In the genomic region with DNA sequence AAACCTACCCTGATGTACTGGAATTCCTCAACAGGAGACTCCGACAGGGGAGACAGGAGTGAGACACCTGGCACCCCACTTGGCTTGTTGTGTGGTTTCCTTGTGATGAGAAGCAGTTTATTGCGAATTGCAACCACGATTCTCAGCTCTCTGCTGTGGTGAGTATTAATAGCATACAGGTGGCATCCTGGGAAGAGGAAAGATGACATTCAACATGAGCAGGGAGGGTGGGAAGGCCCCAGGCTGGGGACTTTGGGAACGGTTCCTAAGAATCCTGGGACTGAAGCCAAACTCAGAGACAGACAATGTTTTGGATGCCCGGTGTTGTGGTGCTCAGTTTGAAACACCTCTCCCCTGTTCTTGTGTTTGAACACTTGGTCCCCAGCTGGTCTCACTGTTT, we compare ENCODE assay signal across 21 mouse cellular contexts. TPM values are rescaled to one million over a fixed set of nuclear protein-coding genes. Genes with fewer than 3 reads are reported as not detected.
DNase-seq lines count a peak whose midpoint lies in the region; ATAC-seq and TF ChIP-seq lines count a peak whose summit lies in the region.
"Had no signal": no experiment of that assay in that cellular context is flagged by ENCODE, and none has a peak within 500 bp of the region (broad histone marks: within the 10 kb centered on the region; RNA-seq: fewer than 3 reads in every experiment).

No protein-coding gene starts in this region.

- no peak for ATAC-seq in forebrain, postnatal 0 days
- no peak for ATAC-seq in midbrain, embryonic 13.5 days
- ATAC-seq: intestine, embryonic 15.5 days had no signal

- H3K4me1 ChIP-seq in forebrain, postnatal 0 days (ENCODE audit: insufficient read depth) = no peaks in the 10 kb centered on the region
- no peaks in the 10 kb centered on the region for H3K4me1 ChIP-seq in forebrain, embryonic 10.5 days
- no peaks in the 10 kb centered on the region for H3K4me1 ChIP-seq in midbrain, embryonic 13.5 days (replicated peaks)
- H3K4me1 ChIP-seq: heart, embryonic 12.5 days; hindbrain, embryonic 15.5 days; intestine, embryonic 15.5 days; limb, embryonic 10.5 days had no signal

- no peak overlapping the region for H3K27ac ChIP-seq in forebrain, postnatal 0 days (ENCODE audit: low read depth, low read length)
- no peak overlapping the region for H3K27ac ChIP-seq in forebrain, embryonic 10.5 days
- H3K27ac ChIP-seq in midbrain, embryonic 13.5 days = no peak overlapping the region
- H3K27ac ChIP-seq: hindbrain, embryonic 15.5 days; intestine, embryonic 15.5 days; limb, embryonic 10.5 days had no signal

- no peaks in the 10 kb centered on the region for H3K9me3 ChIP-seq in forebrain, postnatal 0 days (ENCODE audit: low read length)
- no peaks in the 10 kb centered on the region for H3K9me3 ChIP-seq in forebrain, embryonic 10.5 days
- H3K9me3 ChIP-seq in midbrain, embryonic 13.5 days = no peaks in the 10 kb centered on the region
- H3K9me3 ChIP-seq: heart, embryonic 12.5 days; hindbrain, embryonic 15.5 days; intestine, embryonic 15.5 days; limb, embryonic 10.5 days had no signal

- H3K4me3 ChIP-seq in forebrain, postnatal 0 days (ENCODE audit: low read depth, low read length) = no peak overlapping the region
- no peak overlapping the region for H3K4me3 ChIP-seq in forebrain, embryonic 10.5 days
- no peak overlapping the region for H3K4me3 ChIP-seq in midbrain, embryonic 13.5 days (replicated peaks)
- H3K4me3 ChIP-seq: heart, embryonic 12.5 days; hindbrain, embryonic 15.5 days; intestine, embryonic 15.5 days; limb, embryonic 10.5 days had no signal

- no peak overlapping the region for H3K4me2 ChIP-seq in forebrain, postnatal 0 days (ENCODE audit: low read depth)
- no peak overlapping the region for H3K4me2 ChIP-seq in midbrain, embryonic 13.5 days (replicated peaks)
- H3K4me2 ChIP-seq: heart, embryonic 12.5 days; hindbrain, embryonic 15.5 days; intestine, embryonic 15.5 days; lung, embryonic 14.5 days had no signal

- DNase-seq in forebrain, postnatal 0 days = peak; percentile 22
- DNase-seq in forebrain, embryonic 10.5 days (ENCODE audit: extremely low spot score, low spot score) = no peak
- peak; percentile 41 for DNase-seq in layer of hippocampus, adult 9-11 months
- no peak for DNase-seq in layer of hippocampus, adult 11-12 months (ENCODE audit: low spot score)
- DNase-seq in cerebellum, adult 18-20 months = peak; percentile 74 to 83
- DNase-seq in cerebellum, postnatal 25 days = peak; percentile 80 to 86
- no peak for DNase-seq in MN1 (ENCODE audit: low spot score)
- DNase-seq: adrenal gland, postnatal 25 days; gastrocnemius, postnatal 25 days; heart, postnatal 36 days; kidney, adult 9 months; kidney, postnatal 25 days; layer of hippocampus, postnatal 36 days; lung, embryonic 14.5 days; lung, postnatal 36 days; right cerebral cortex, postnatal 25 days had no signal

- peaks cover 47% of the 10 kb centered on the region for H3K36me3 ChIP-seq in forebrain, postnatal 0 days (ENCODE audit: insufficient read depth)
- H3K36me3 ChIP-seq in forebrain, embryonic 10.5 days (replicated peaks) = no peaks in the 10 kb centered on the region
- peaks cover 27% of the 10 kb centered on the region; the same call in 1 of the 2 replicates for H3K36me3 ChIP-seq in midbrain, embryonic 13.5 days
- H3K36me3 ChIP-seq: limb, embryonic 10.5 days had no signal

- H3K27me3 ChIP-seq in forebrain, postnatal 0 days (ENCODE audit: insufficient read depth, low read length) = no peaks in the 10 kb centered on the region
- H3K27me3 ChIP-seq in forebrain, embryonic 10.5 days (ENCODE audit: poor library complexity, severe bottlenecking) = no peaks in the 10 kb centered on the region
- no peaks in the 10 kb centered on the region for H3K27me3 ChIP-seq in midbrain, embryonic 13.5 days
- H3K27me3 ChIP-seq: heart, embryonic 12.5 days; hindbrain, embryonic 15.5 days; intestine, embryonic 15.5 days had no signal

- TF ChIP-seq CTCF in forebrain, postnatal 0 days (IDR thresholded peaks at IDR 0.05; ENCODE audit: low read depth) = no peak

- H3K9ac ChIP-seq in forebrain, postnatal 0 days = no peak overlapping the region
- no peak overlapping the region for H3K9ac ChIP-seq in midbrain, embryonic 13.5 days (replicated peaks)
- H3K9ac ChIP-seq: heart, embryonic 12.5 days; hindbrain, embryonic 15.5 days; intestine, embryonic 15.5 days; lung, embryonic 14.5 days had no signal

- 54% methylated on average over 5 of the region's 5 CpGs for WGBS in forebrain, postnatal 0 days
- 86% methylated on average over 5 of the region's 5 CpGs for WGBS in forebrain, embryonic 10.5 days
- WGBS in midbrain, embryonic 13.5 days = 82% methylated on average over 5 of the region's 5 CpGs

RNA-seq across cellular contexts. Expression of gene Slc2a8, which starts 23.2 kb away (rescaled TPM):
- total RNA-seq in forebrain, postnatal 0 days (2014; rRNA removed) = 18.9 and 26.9 TPM in 2 replicates
- polyA plus RNA-seq in forebrain, postnatal 0 days (2015; fragmentation: Nextera tagmentation; extraction: Ambion mirVana) = 22.8 and 24.6 TPM in 2 replicates
- polyA plus RNA-seq in forebrain, embryonic 10.5 days (2016; fragmentation: Nextera tagmentation; extraction: Ambion mirVana) = 14.2 and 14.8 TPM in 2 replicates
- 19.2 and 20.6 TPM in 2 replicates for polyA plus RNA-seq in midbrain, embryonic 13.5 days (2015; fragmentation: Nextera tagmentation; extraction: Ambion mirVana)

RNA-seq across cellular contexts. Expression of gene Lrsam1, which starts 43.6 kb away (rescaled TPM):
- 23.1 and 28.7 TPM in 2 replicates for total RNA-seq in forebrain, postnatal 0 days (2014; rRNA removed)
- 12.7 and 17.4 TPM in 2 replicates for polyA plus RNA-seq in forebrain, postnatal 0 days (2015; fragmentation: Nextera tagmentation; extraction: Ambion mirVana)
- 6.6 and 8.0 TPM in 2 replicates for polyA plus RNA-seq in forebrain, embryonic 10.5 days (2016; fragmentation: Nextera tagmentation; extraction: Ambion mirVana)
- 18.1 and 21.1 TPM in 2 replicates for polyA plus RNA-seq in midbrain, embryonic 13.5 days (2015; fragmentation: Nextera tagmentation; extraction: Ambion mirVana)

RNA-seq across cellular contexts. Expression of gene Rpl12, which starts 43.7 kb away (rescaled TPM):
- total RNA-seq in forebrain, postnatal 0 days (2014; rRNA removed) = 266 and 507 TPM in 2 replicates
- 102 and 129 TPM in 2 replicates for polyA plus RNA-seq in forebrain, postnatal 0 days (2015; fragmentation: Nextera tagmentation; extraction: Ambion mirVana)
- polyA plus RNA-seq in forebrain, embryonic 10.5 days (2016; fragmentation: Nextera tagmentation; extraction: Ambion mirVana) = 192 and 197 TPM in 2 replicates
- polyA plus RNA-seq in midbrain, embryonic 13.5 days (2015; fragmentation: Nextera tagmentation; extraction: Ambion mirVana) = 88.9 and 96.0 TPM in 2 replicates

Comparison
In these comparisons a context has a peak if more than half of its experiments do, and no peak if none do; other contexts are left out.
1. DNase-seq: peak in forebrain, postnatal 0 days (single experiment), layer of hippocampus, adult 9-11 months (single experiment), cerebellum, adult 18-20 months (2 of 2) and cerebellum, postnatal 25 days (2 of 2); none in forebrain, embryonic 10.5 days (single experiment), layer of hippocampus, adult 11-12 months (single experiment) and MN1 (single experiment).